Mouse (Mus musculus): ENCODE results near the gene Ankdd1a. TPM values are rescaled to one million over a fixed set of nuclear protein-coding genes. Genes with fewer than 3 reads are reported as not detected.
A peak's percentile ranks its signal among the peaks of the same experiment; 100 is the strongest.

Gene Ankdd1a
- total RNA-seq, 1 experiment: not detected

DNA sequence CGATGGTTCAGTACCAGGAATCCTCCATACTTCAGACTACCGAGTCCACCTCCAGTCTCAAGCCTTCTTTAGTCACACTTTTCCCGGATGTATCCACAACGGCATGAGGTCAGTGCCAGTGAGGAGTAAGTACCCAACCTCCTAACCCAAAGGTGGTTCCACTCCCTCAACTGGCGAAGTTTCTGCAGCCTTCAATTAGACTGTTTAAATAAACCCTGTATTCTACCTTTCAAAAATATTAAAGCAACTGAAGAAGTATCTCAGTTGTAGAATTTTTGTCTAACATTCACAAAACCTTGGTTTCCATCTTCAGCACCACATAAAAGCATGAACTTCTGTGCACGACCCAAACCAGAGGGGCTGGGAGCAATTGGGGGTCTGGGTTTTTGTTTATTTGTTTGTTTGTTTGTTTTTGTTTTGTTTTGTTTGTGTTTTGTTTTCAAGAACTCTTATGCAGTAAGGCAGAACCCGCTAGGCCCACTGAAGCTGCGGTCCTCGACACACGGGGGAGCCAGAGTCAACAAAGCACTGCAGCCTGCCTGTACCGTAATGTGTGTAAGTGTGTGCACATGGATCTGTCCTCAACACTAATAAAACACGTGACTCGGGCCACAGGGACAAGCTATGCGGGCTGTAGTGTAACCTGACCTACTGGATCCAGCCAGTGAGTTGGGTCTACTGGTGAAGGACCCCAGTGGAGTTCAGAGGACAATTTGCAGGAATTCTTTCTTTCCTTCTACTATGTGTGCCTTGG is 3.8 kb upstream of the Ankdd1a start:
- H3K9ac ChIP-seq (ENCODE audit: insufficient read depth, low read depth, low read length, poor library complexity, severe bottlenecking): no peak overlapping the region
- peak; percentile 45 for DNase-seq (ENCODE audit: low read depth, low spot score)
- H3K4me1 ChIP-seq (ENCODE audit: control insufficient read depth in 2 of 2, insufficient read depth in 2 of 2, low read length in 2 of 2, poor library complexity in 1 of 2): peaks cover 0 to 5% of the 10 kb centered on the region in 2 experiments; a peak in 1 of 4 replicates
- no peaks in the 10 kb centered on the region for H3K36me3 ChIP-seq (ENCODE audit: control insufficient read depth, insufficient read depth, low read length, poor library complexity, severe bottlenecking)
- in situ Hi-C loops (cut with MboI; ENCODE audit: low sequenced_read_pairs in 2 of 2, unreplicated experiment in 2 of 2): no loop called here
- H3K27ac ChIP-seq (ENCODE audit: insufficient read depth, low read depth, low read length, poor library complexity, severe bottlenecking): no peak overlapping the region
- no peaks in the 10 kb centered on the region for H3K9me3 ChIP-seq (ENCODE audit: control insufficient read depth, insufficient read depth, low read depth, low read length)
- TF ChIP-seq CHD2 (IDR thresholded peaks at IDR 0.05; ENCODE audit: low read depth, low read length) (no peak), ZC3H11A (IDR thresholded peaks at IDR 0.05; ENCODE audit: borderline replicate concordance, low read depth, low read length) (peak; percentile 79)
- H3K4me3 ChIP-seq (ENCODE audit: insufficient read depth in 1 of 2, low read depth in 1 of 2, low read length in 2 of 2, poor library complexity in 1 of 2, severe bottlenecking in 1 of 2): no peak overlapping the region

DNA sequence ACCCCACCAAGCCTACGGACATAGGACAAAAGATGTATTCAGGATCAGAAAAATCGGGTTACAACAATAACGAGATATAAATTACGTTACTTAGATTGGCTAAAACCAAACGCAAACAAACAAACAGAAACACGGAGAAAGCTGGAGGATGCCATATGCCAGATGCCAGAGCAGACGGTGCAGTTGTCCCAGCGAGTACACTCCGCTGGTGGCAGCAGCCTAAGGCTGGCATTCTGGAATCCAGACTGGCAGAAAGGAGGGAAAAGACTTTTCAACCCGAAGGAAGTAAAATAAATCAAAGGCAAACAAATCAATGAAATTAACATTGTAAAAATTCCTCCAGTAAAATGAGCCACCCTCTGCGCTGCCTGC is 498 bp upstream of the Ankdd1a start:
- H3K27ac ChIP-seq (ENCODE audit: insufficient read depth, low read depth, low read length, poor library complexity, severe bottlenecking): no peak overlapping the region
- peak overlapping the region in 1 of 2 experiments; percentile 55; a peak in 1 of 4 replicates for H3K4me3 ChIP-seq (ENCODE audit: insufficient read depth in 1 of 2, low read depth in 1 of 2, low read length in 2 of 2, poor library complexity in 1 of 2, severe bottlenecking in 1 of 2)
- peaks cover 0 to 5% of the 10 kb centered on the region in 2 experiments; a peak in 1 of 4 replicates for H3K4me1 ChIP-seq (ENCODE audit: control insufficient read depth in 2 of 2, insufficient read depth in 2 of 2, low read length in 2 of 2, poor library complexity in 1 of 2)
- TF ChIP-seq MAFK (IDR thresholded peaks at IDR 0.05; ENCODE audit: insufficient read depth, low read depth, low read length) (no peak), CHD2 (IDR thresholded peaks at IDR 0.05; ENCODE audit: low read depth, low read length) (no peak), HCFC1 (IDR thresholded peaks at IDR 0.05; ENCODE audit: borderline replicate concordance, insufficient read depth, low read length) (no peak), ZC3H11A (IDR thresholded peaks at IDR 0.05; ENCODE audit: borderline replicate concordance, low read depth, low read length) (no peak), ZNF384 (IDR thresholded peaks at IDR 0.05; ENCODE audit: low read depth, low read length) (no peak)
- no peak overlapping the region for H3K9ac ChIP-seq (ENCODE audit: insufficient read depth, low read depth, low read length, poor library complexity, severe bottlenecking)
- H3K9me3 ChIP-seq (ENCODE audit: control insufficient read depth, insufficient read depth, low read depth, low read length): no peaks in the 10 kb centered on the region
- H3K36me3 ChIP-seq (ENCODE audit: control insufficient read depth, insufficient read depth, low read length, poor library complexity, severe bottlenecking): no peaks in the 10 kb centered on the region
- in situ Hi-C loops (cut with MboI; ENCODE audit: low sequenced_read_pairs in 2 of 2, unreplicated experiment in 2 of 2): no loop called here
- no peak for DNase-seq (ENCODE audit: low read depth, low spot score)

DNA sequence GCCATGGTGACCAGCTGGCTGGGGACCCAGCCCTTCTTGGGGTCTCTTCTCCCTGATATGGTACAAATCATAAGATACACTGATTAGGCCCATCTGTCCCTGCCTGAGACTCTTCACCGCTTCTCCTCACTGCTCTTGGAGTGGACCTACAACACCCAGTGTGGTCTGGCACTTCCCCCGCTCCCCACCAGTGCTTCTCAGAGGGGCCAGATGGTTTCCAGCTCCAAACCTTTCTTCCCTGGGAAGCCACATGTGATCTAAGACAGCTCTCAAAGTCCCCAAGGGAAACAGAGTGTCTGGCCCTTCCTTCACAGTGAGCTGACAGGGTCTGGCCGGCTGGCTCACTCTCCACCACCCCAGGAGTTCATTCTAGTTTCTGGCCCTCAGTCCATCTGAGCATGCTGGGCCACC is 5.1 kb downstream of the Ankdd1a start:
- no peaks in the 10 kb centered on the region for H3K9me3 ChIP-seq (ENCODE audit: control insufficient read depth, insufficient read depth, low read depth, low read length)
- no peak overlapping the region for H3K4me3 ChIP-seq (ENCODE audit: insufficient read depth in 1 of 2, low read depth in 1 of 2, low read length in 2 of 2, poor library complexity in 1 of 2, severe bottlenecking in 1 of 2)
- no peak for DNase-seq (ENCODE audit: low read depth, low spot score)
- in situ Hi-C loops (cut with MboI; ENCODE audit: low sequenced_read_pairs in 2 of 2, unreplicated experiment in 2 of 2): no loop called here
- peaks cover 0 to 2% of the 10 kb centered on the region in 2 experiments; a peak in 1 of 4 replicates for H3K4me1 ChIP-seq (ENCODE audit: control insufficient read depth in 2 of 2, insufficient read depth in 2 of 2, low read length in 2 of 2, poor library complexity in 1 of 2)
- H3K36me3 ChIP-seq (ENCODE audit: control insufficient read depth, insufficient read depth, low read length, poor library complexity, severe bottlenecking): no peaks in the 10 kb centered on the region
- H3K9ac ChIP-seq (ENCODE audit: insufficient read depth, low read depth, low read length, poor library complexity, severe bottlenecking): no peak overlapping the region
- H3K27ac ChIP-seq (ENCODE audit: insufficient read depth, low read depth, low read length, poor library complexity, severe bottlenecking): no peak overlapping the region; the same call in 1 of the 2 replicates
- no peak for TF ChIP-seq ZC3H11A (IDR thresholded peaks at IDR 0.05; ENCODE audit: borderline replicate concordance, low read depth, low read length)
- TF ChIP-seq MAFK (IDR thresholded peaks at IDR 0.05; ENCODE audit: insufficient read depth, low read depth, low read length): no peak
- no peak for TF ChIP-seq ZNF384 (IDR thresholded peaks at IDR 0.05; ENCODE audit: low read depth, low read length)

DNA sequence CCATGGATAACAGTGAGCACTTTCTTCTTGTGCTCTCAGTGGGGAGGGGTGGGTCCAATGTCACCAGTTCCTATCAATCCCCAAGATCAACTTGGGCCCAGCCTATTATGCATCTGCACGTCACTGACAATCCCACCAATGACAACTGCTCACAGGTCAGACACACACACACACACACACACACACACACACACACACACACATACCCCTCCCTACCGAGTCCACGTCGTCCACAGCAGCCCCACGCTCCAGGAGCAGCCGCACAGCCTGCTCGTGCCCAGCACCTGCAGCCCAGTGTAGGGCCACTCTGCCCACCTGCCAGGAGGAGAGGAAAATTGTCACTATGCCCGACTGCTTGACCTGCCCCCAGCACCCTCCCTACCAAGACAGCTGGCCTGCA is 5.6 kb downstream of the Ankdd1a start:
- Histone ChIP-seq H3K9ac (ENCODE audit: insufficient read depth, low read depth, low read length, poor library complexity, severe bottlenecking) (no peak overlapping the region; the same call in 1 of the 2 replicates), H3K9me3 (ENCODE audit: control insufficient read depth, insufficient read depth, low read depth, low read length) (no peaks in the 10 kb centered on the region), H3K27ac (ENCODE audit: insufficient read depth, low read depth, low read length, poor library complexity, severe bottlenecking) (no peak overlapping the region; the same call in 1 of the 2 replicates), H3K36me3 (ENCODE audit: control insufficient read depth, insufficient read depth, low read length, poor library complexity, severe bottlenecking) (no peaks in the 10 kb centered on the region), H3K4me1 (ENCODE audit: control insufficient read depth in 2 of 2, insufficient read depth in 2 of 2, low read length in 2 of 2, poor library complexity in 1 of 2) (peaks cover 0 to 2% of the 10 kb centered on the region in 2 experiments; a peak in 1 of 4 replicates), H3K4me3 (ENCODE audit: insufficient read depth in 1 of 2, low read depth in 1 of 2, low read length in 2 of 2, poor library complexity in 1 of 2, severe bottlenecking in 1 of 2) (no peak overlapping the region)
- in situ Hi-C loops (cut with MboI; ENCODE audit: low sequenced_read_pairs in 2 of 2, unreplicated experiment in 2 of 2): no loop called here
- TF ChIP-seq ZC3H11A (IDR thresholded peaks at IDR 0.05; ENCODE audit: borderline replicate concordance, low read depth, low read length): no peak
- no peak for DNase-seq (ENCODE audit: low read depth, low spot score)

DNA sequence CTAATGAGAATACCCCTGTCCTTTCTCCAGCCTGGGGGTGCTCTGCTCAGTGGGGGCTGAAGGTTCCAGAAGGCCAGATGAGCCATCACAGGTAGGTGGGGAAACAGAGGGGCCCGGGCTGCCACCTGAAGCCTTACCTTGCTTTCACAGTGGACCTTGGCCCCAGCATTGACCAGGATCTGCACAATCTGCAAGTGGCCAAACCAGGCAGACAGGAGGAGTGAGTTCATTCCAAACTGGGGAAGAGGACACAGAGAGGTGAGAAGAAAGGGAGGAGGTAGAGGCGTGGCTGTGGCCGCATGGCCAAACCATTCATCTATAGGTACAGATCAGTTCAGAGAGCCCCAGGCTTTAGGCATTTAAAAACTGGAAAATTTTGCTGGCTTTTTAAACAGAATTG is 7.5 kb downstream of the Ankdd1a start:
- TF ChIP-seq ZC3H11A (IDR thresholded peaks at IDR 0.05; ENCODE audit: borderline replicate concordance, low read depth, low read length) (no peak), HCFC1 (IDR thresholded peaks at IDR 0.05; ENCODE audit: borderline replicate concordance, insufficient read depth, low read length) (no peak), ZNF384 (IDR thresholded peaks at IDR 0.05; ENCODE audit: low read depth, low read length) (no peak), CHD2 (IDR thresholded peaks at IDR 0.05; ENCODE audit: low read depth, low read length) (no peak), MAFK (IDR thresholded peaks at IDR 0.05; ENCODE audit: insufficient read depth, low read depth, low read length) (no peak)
- Histone ChIP-seq H3K36me3 (ENCODE audit: control insufficient read depth, insufficient read depth, low read length, poor library complexity, severe bottlenecking) (no peaks in the 10 kb centered on the region), H3K4me3 (ENCODE audit: insufficient read depth in 1 of 2, low read depth in 1 of 2, low read length in 2 of 2, poor library complexity in 1 of 2, severe bottlenecking in 1 of 2) (no peak overlapping the region), H3K9ac (ENCODE audit: insufficient read depth, low read depth, low read length, poor library complexity, severe bottlenecking) (no peak overlapping the region), H3K4me1 (ENCODE audit: control insufficient read depth in 2 of 2, insufficient read depth in 2 of 2, low read length in 2 of 2, poor library complexity in 1 of 2) (peaks cover 0 to 2% of the 10 kb centered on the region in 2 experiments; a peak in 1 of 4 replicates), H3K9me3 (ENCODE audit: control insufficient read depth, insufficient read depth, low read depth, low read length) (no peaks in the 10 kb centered on the region), H3K27ac (ENCODE audit: insufficient read depth, low read depth, low read length, poor library complexity, severe bottlenecking) (no peak overlapping the region)
- no peak for DNase-seq (ENCODE audit: low read depth, low spot score)
- in situ Hi-C loops (cut with MboI; ENCODE audit: low sequenced_read_pairs in 2 of 2, unreplicated experiment in 2 of 2): no loop called here

All from ES-E14 (cell line).